Mouse (Mus musculus): ENCODE data around the gene 1600002K03Rik. TPM values are rescaled to one million over a fixed set of nuclear protein-coding genes. Genes with fewer than 3 reads are reported as not detected.
A peak's percentile ranks its signal among the peaks of the same experiment; 100 is the strongest.

Gene 1600002K03Rik
- total and polyA plus RNA-seq, 3 experiments = 4.8 to 8.9 TPM; not detected in 1

DNA sequence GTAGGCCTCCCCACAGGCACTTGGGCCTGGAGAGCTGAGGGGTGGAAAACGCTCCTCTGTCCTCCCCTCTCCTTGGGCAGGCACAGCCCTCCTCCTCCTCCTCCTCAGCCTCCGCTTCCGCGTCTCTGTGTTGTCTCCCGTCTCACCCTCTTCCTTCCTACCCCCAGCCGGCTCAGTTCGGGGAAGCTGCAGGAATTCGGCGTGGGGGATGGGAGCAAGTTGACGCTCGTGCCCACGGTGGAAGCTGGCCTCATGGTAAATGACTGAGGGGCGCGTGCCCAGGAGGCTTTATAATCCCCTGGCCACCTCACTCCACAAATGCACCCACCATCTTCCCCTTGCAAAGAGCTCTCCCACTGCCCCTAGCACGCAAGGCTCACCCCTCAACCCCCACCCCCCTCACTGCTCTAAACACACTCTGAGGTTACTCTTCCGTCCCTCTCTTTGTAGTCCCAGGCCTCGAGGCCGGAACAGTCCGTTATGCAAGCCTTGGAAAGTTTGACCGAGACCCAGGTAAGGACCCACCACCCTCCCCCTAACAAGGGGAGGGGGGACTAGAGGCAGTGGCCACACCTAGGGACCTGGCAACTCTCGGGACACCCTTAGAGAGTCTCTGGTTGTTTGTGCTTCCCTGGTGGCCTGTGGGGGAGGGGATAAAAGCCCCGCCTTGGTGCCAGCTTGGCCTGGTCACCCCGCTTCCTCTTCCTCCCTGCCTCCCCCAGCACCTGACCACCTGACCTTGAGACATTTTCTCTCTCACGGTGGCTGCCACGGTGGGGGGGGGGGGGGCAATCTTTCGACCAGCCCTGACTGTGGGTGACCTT, 21.3 kb upstream of the 1600002K03Rik start:
- ATAC-seq (ENCODE audit: extremely low read depth, insufficient number of reproducible peaks, low FRiP score, poor library complexity, severe bottlenecking) = no peak
- Histone ChIP-seq H3K4me3 (ENCODE audit: low read depth, low read length) (peak overlapping the region; percentile 94), H3K4me1 (ENCODE audit: insufficient read depth, low read depth, low read length) (peaks cover 73% of the 10 kb centered on the region), H3K9me3 (replicated peaks) (no peaks in the 10 kb centered on the region), H3K36me3 (replicated peaks) (peaks cover 76% of the 10 kb centered on the region), H3K27me3 (ENCODE audit: insufficient read depth, low read length) (no peaks in the 10 kb centered on the region)
- TF ChIP-seq GATA1 (IDR thresholded peaks at IDR 0.05; ENCODE audit: borderline replicate concordance, low read length) (no peak), TAL1 (conservative IDR thresholded peaks at IDR 0.05; ENCODE audit: low read depth, low read length) (no peak), CTCF (IDR thresholded peaks at IDR 0.05; ENCODE audit: low read depth, low read length) (no peak), POLR2AphosphoS5 (IDR thresholded peaks at IDR 0.05; ENCODE audit: insufficient replicate concordance, low read depth, low read length) (no peak), GATA2 (IDR thresholded peaks at IDR 0.05; ENCODE audit: borderline replicate concordance, low read depth, low read length) (no peak)
- DNase-seq (ENCODE audit: low spot score) = no peak

DNA sequence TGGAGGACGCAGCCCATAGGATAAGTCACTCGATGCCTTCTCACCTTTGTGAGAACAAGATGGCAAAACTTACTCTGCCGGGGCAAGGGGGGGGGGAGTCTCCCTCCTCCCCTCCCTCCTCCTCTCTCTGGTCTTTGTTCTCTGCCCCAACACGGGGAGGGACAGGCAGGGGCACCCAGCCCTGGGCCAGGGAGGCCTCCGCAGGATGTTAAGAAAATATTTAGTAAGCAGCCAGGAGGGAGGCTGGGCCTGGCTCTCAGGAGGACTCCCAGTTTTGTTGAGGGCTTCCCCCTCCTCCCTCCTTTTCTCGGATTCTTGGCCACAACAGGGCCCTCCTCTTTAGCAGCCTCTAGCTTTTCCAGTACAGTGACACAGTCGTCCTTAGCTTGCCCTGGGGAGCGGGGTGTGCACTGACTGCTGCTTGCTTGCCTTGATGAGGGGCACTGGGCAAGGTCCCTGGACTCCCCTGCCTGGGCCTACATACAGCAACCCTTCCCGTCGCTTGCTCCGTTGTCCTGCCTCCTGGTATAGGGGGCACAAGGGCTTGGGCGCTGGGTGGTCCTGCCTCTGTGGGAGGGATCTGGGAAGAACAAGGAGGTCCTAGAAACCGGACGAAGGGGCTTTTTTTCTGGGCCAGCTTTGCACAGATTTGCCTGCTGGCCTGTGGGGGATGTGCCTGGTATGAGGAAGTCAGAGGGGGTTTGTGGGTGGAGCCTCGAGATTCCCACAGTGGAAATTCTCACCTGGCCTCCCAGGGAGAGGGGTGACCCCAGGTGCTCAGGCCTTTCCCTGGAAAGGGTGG, 20.5 kb upstream of the 1600002K03Rik start:
- peaks cover 76% of the 10 kb centered on the region for H3K36me3 ChIP-seq (replicated peaks)
- no peak for TF ChIP-seq GATA1 (IDR thresholded peaks at IDR 0.05; ENCODE audit: borderline replicate concordance, low read length)
- no peak for TF ChIP-seq GATA2 (IDR thresholded peaks at IDR 0.05; ENCODE audit: borderline replicate concordance, low read depth, low read length)
- TF ChIP-seq CTCF (IDR thresholded peaks at IDR 0.05; ENCODE audit: low read depth, low read length) = no peak
- no peak for TF ChIP-seq TAL1 (conservative IDR thresholded peaks at IDR 0.05; ENCODE audit: low read depth, low read length)
- no peak for TF ChIP-seq POLR2AphosphoS5 (IDR thresholded peaks at IDR 0.05; ENCODE audit: insufficient replicate concordance, low read depth, low read length)
- ATAC-seq (ENCODE audit: extremely low read depth, insufficient number of reproducible peaks, low FRiP score, poor library complexity, severe bottlenecking) (no peak), DNase-seq (ENCODE audit: low spot score) (no peak)
- H3K9me3 ChIP-seq (replicated peaks) = no peaks in the 10 kb centered on the region
- H3K4me1 ChIP-seq (ENCODE audit: insufficient read depth, low read depth, low read length) = peaks cover 73% of the 10 kb centered on the region
- no peaks in the 10 kb centered on the region for H3K27me3 ChIP-seq (ENCODE audit: insufficient read depth, low read length)
- peak overlapping the region; percentile 94 for H3K4me3 ChIP-seq (ENCODE audit: low read depth, low read length)

DNA sequence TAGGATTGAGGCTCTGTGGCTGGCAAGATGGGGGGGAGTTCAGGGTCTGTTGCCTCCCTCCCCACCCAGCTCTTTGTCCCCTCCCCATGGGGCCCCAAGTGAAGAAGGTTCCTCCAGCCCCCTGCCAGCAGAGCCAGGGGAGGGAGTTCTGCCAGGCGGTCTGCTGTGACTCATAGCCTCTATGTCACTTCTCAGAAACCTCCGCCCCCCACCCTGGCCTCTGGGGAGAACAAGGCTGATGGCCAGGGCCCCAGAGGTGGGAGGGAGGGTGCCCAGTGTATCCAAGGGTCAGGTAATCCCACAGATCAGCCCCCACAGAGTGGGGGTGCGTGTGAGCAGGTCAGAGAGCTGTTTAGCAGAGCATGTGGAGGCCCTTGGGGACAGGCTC, 19.9 kb upstream of the 1600002K03Rik start:
- Histone ChIP-seq H3K36me3 (replicated peaks) (peaks cover 77% of the 10 kb centered on the region), H3K4me3 (ENCODE audit: low read depth, low read length) (peak overlapping the region; percentile 94; the same call in 1 of the 2 replicates), H3K9me3 (replicated peaks) (no peaks in the 10 kb centered on the region), H3K27me3 (ENCODE audit: insufficient read depth, low read length) (no peaks in the 10 kb centered on the region), H3K4me1 (ENCODE audit: insufficient read depth, low read depth, low read length) (peaks cover 72% of the 10 kb centered on the region)
- ATAC-seq (ENCODE audit: extremely low read depth, insufficient number of reproducible peaks, low FRiP score, poor library complexity, severe bottlenecking) = 0 out of 2 replicates have a peak, but pooled peaks have one; percentile 6
- DNase-seq (ENCODE audit: low spot score) = no peak
- TF ChIP-seq GATA1 (IDR thresholded peaks at IDR 0.05; ENCODE audit: borderline replicate concordance, low read length) (no peak), CTCF (IDR thresholded peaks at IDR 0.05; ENCODE audit: low read depth, low read length) (no peak), GATA2 (IDR thresholded peaks at IDR 0.05; ENCODE audit: borderline replicate concordance, low read depth, low read length) (no peak), POLR2AphosphoS5 (IDR thresholded peaks at IDR 0.05; ENCODE audit: insufficient replicate concordance, low read depth, low read length) (no peak), TAL1 (conservative IDR thresholded peaks at IDR 0.05; ENCODE audit: low read depth, low read length) (no peak)

DNA sequence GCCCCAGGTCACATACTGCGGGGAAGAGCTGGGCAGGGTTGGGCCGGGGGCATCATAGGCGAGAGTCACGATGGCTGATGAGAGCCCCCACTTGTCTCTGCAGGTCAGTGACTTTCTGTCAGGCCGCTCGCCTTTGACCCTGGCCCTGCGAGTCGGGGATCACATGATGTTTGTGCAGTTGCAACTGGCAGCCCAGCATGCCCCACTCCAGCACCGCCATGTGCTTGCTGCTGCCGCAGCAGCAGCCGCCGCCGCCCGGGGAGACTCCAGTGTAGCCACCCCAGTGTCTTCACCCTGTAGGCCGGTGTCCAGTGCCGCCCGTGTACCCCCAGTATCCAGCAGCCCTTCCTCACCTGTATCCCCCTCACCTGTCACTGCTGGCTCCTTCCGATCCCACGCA, 19.0 kb upstream of the 1600002K03Rik start:
- Histone ChIP-seq H3K9me3 (replicated peaks) (no peaks in the 10 kb centered on the region), H3K4me1 (ENCODE audit: insufficient read depth, low read depth, low read length) (peaks cover 76% of the 10 kb centered on the region), H3K36me3 (replicated peaks) (peaks cover 81% of the 10 kb centered on the region), H3K4me3 (ENCODE audit: low read depth, low read length) (peak overlapping the region; percentile 45; the same call in 1 of the 2 replicates), H3K27me3 (ENCODE audit: insufficient read depth, low read length) (no peaks in the 10 kb centered on the region)
- no peak for TF ChIP-seq POLR2AphosphoS5 (IDR thresholded peaks at IDR 0.05; ENCODE audit: insufficient replicate concordance, low read depth, low read length)
- no peak for TF ChIP-seq TAL1 (conservative IDR thresholded peaks at IDR 0.05; ENCODE audit: low read depth, low read length)
- no peak for TF ChIP-seq GATA2 (IDR thresholded peaks at IDR 0.05; ENCODE audit: borderline replicate concordance, low read depth, low read length)
- no peak for TF ChIP-seq GATA1 (IDR thresholded peaks at IDR 0.05; ENCODE audit: borderline replicate concordance, low read length)
- no peak for TF ChIP-seq CTCF (IDR thresholded peaks at IDR 0.05; ENCODE audit: low read depth, low read length)
- DNase-seq (ENCODE audit: low spot score) (no peak), ATAC-seq (ENCODE audit: extremely low read depth, insufficient number of reproducible peaks, low FRiP score, poor library complexity, severe bottlenecking) (no peak)

DNA sequence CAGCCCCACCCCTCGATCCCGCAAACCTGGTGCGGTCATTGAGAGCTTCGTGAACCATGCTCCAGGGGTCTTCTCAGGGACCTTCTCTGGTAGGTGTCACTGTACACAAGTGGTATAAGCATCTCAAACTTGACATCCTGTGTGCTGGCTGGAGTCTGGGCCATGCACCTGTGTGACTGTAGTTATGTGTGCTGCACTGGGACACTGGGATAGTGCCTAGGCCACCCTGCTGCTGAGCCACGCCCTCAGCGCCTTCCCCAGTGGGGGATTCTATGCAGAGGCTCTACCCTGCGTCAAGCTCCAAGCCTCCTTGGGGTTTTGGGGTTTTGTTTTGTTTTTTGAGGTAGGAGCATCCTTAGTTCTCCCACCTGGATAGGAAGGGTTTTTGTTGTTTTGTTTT, 18.4 kb upstream of the 1600002K03Rik start:
- TF ChIP-seq POLR2AphosphoS5 (IDR thresholded peaks at IDR 0.05; ENCODE audit: insufficient replicate concordance, low read depth, low read length) (no peak), GATA2 (IDR thresholded peaks at IDR 0.05; ENCODE audit: borderline replicate concordance, low read depth, low read length) (no peak), CTCF (IDR thresholded peaks at IDR 0.05; ENCODE audit: low read depth, low read length) (no peak), GATA1 (IDR thresholded peaks at IDR 0.05; ENCODE audit: borderline replicate concordance, low read length) (no peak), TAL1 (conservative IDR thresholded peaks at IDR 0.05; ENCODE audit: low read depth, low read length) (no peak)
- Histone ChIP-seq H3K4me1 (ENCODE audit: insufficient read depth, low read depth, low read length) (peaks cover 82% of the 10 kb centered on the region), H3K4me3 (ENCODE audit: low read depth, low read length) (peak overlapping the region; percentile 5; the same call in 1 of the 2 replicates), H3K36me3 (replicated peaks) (peaks cover 82% of the 10 kb centered on the region), H3K9me3 (replicated peaks) (no peaks in the 10 kb centered on the region), H3K27me3 (ENCODE audit: insufficient read depth, low read length) (no peaks in the 10 kb centered on the region)
- no peak for ATAC-seq (ENCODE audit: extremely low read depth, insufficient number of reproducible peaks, low FRiP score, poor library complexity, severe bottlenecking)
- no peak for DNase-seq (ENCODE audit: low spot score)

DNA sequence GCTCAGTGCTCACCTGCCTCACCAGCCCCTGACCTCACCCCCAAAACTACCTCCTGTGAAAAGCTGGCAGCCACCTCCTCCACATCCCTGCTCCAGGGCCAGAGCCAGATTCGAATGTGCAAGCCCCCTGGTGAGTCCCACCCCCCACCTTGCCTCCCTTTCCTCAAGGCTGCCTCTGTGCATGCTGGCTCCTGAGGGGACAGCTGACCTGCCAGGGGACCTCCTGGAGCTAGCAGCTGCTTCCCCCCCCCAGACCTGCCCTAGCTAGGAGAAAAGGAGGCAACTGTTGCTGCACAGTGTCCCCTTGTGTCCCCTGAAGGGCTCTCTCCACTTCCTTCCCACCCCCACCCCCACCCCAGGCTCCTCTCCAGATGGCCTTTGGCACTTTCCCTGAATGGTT, 17.5 kb upstream of the 1600002K03Rik start:
- no peak for DNase-seq (ENCODE audit: low spot score)
- TF ChIP-seq TAL1 (conservative IDR thresholded peaks at IDR 0.05; ENCODE audit: low read depth, low read length) (no peak), POLR2AphosphoS5 (IDR thresholded peaks at IDR 0.05; ENCODE audit: insufficient replicate concordance, low read depth, low read length) (no peak)
- H3K9me3 ChIP-seq (replicated peaks) = no peaks in the 10 kb centered on the region
- peak overlapping the region; percentile 50; the same call in 1 of the 2 replicates for H3K4me3 ChIP-seq (ENCODE audit: low read depth, low read length)
- H3K4me1 ChIP-seq (ENCODE audit: insufficient read depth, low read depth, low read length) = peaks cover 89% of the 10 kb centered on the region
- ATAC-seq (ENCODE audit: extremely low read depth, insufficient number of reproducible peaks, low FRiP score, poor library complexity, severe bottlenecking) = no peak
- H3K36me3 ChIP-seq (replicated peaks) = peaks cover 77% of the 10 kb centered on the region
- no peaks in the 10 kb centered on the region for H3K27me3 ChIP-seq (ENCODE audit: insufficient read depth, low read length)

Measured in G1E (cell line).